Mouse (Mus musculus) testis, adult 2 months (tissue): ENCODE results near the gene Nudcd3. TPM values are rescaled to one million over a fixed set of nuclear protein-coding genes. Genes with fewer than 3 reads are reported as not detected.

Experiments used
- H3K27ac ChIP-seq: fragments of 200-500 bp; 2 replicates; pipeline ENCODE4 v1.5.1; 2012; ENCODE audit warnings: low read depth, low read length; ENCODE audit not compliant: control insufficient read depth, insufficient read depth
- H3K27me3 ChIP-seq: fragments of 200-500 bp; 2 replicates; pipeline ENCODE4 v1.6.1; 2012; ENCODE audit warnings: mild to moderate bottlenecking, low read length, moderate library complexity; ENCODE audit not compliant: control insufficient read depth, insufficient read depth
- H3K36me3 ChIP-seq: fragments of 200-500 bp; 2 replicates; pipeline ENCODE4 v1.6.1; 2012; ENCODE audit warnings: mild to moderate bottlenecking, low read length; ENCODE audit not compliant: control insufficient read depth, insufficient read depth
- H3K4me1 ChIP-seq: fragments of 200-500 bp; 2 replicates; pipeline ENCODE4 v1.6.1; 2012; ENCODE audit warnings: low read length; ENCODE audit not compliant: control insufficient read depth, insufficient read depth
- H3K4me3 ChIP-seq: fragments of 200-500 bp; 2 replicates; pipeline ENCODE4 v1.5.1; 2012; ENCODE audit warnings: low read depth, mild to moderate bottlenecking, low read length, moderate library complexity, mixed read lengths; ENCODE audit not compliant: control insufficient read depth
- CTCF ChIP-seq: fragments of 200-500 bp; IDR thresholded peaks from 2 replicates; pipeline ENCODE4 v1.5.1; 2012; ENCODE audit warnings: low read depth, mild to moderate bottlenecking, inconsistent platforms, low read length, moderate library complexity; ENCODE audit not compliant: control insufficient read depth, insufficient read depth, insufficient replicate concordance
- POLR2A ChIP-seq: fragments of 200-500 bp; IDR thresholded peaks from 2 replicates; pipeline ENCODE4 v1.6.1; 2012; ENCODE audit warnings: low read depth, mild to moderate bottlenecking, inconsistent platforms, low read length, moderate library complexity; ENCODE audit not compliant: control insufficient read depth
- polyA plus RNA-seq: library from polyadenylated mRNA; depleted of rRNA; stranded (reverse); fragments of >200 nt; gene quantifications from 2 replicates; pipeline ENCODE4 v1.2.3, GENCODE M21; 2012

Nudcd3 gene
- polyA plus RNA-seq, 1 experiment = 23.5 TPM

DNA sequence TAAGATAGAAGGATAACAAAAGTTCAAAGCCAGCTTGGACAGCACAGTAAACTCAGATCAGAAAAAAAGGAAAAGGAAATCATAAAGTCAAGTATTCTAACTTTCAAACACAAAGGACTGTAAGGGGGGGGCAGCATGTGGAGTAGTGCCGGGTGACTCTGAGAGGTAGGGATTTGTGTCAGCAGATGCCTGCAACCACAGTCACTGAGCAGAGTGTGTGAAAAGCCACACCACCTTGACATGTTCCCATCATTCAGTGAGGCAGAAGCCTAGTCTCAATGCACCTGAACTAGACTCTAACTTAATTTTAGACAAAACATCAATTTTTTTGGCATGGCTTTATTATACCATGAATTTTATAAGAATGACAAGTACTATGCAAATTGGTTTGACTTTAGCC lies 24.7 kb downstream of the Nudcd3 start:
- no peaks in the 10 kb centered on the region for H3K27me3 ChIP-seq
- H3K4me3 ChIP-seq = no peak overlapping the region
- no peaks in the 10 kb centered on the region for H3K4me1 ChIP-seq
- TF ChIP-seq POLR2A = no peak
- no peak for TF ChIP-seq CTCF
- H3K27ac ChIP-seq = no peak overlapping the region
- no peaks in the 10 kb centered on the region for H3K36me3 ChIP-seq

DNA sequence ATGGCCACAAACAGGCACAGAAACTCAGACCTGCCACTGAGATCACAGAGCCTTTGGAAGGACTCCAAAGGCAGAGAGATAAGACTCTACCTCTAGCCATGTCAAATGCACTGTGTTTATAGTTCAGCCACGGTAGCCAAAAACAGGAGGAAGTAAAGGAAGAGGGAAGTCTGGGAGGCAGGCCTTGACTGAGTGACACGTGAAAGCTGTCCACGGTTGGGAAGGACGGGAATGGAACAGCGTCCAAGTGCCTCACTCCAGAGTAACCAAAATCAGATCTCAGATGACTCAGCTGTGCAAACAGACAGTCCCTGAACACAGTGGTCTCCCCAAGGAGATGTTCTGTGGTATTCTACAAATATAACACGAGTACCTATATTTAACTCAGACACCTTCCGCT lies 25.5 kb downstream of the Nudcd3 start:
- Histone ChIP-seq H3K36me3 (no peaks in the 10 kb centered on the region), H3K4me1 (no peaks in the 10 kb centered on the region), H3K4me3 (no peak overlapping the region), H3K27ac (no peak overlapping the region), H3K27me3 (no peaks in the 10 kb centered on the region)
- TF ChIP-seq CTCF (no peak), POLR2A (no peak)

DNA sequence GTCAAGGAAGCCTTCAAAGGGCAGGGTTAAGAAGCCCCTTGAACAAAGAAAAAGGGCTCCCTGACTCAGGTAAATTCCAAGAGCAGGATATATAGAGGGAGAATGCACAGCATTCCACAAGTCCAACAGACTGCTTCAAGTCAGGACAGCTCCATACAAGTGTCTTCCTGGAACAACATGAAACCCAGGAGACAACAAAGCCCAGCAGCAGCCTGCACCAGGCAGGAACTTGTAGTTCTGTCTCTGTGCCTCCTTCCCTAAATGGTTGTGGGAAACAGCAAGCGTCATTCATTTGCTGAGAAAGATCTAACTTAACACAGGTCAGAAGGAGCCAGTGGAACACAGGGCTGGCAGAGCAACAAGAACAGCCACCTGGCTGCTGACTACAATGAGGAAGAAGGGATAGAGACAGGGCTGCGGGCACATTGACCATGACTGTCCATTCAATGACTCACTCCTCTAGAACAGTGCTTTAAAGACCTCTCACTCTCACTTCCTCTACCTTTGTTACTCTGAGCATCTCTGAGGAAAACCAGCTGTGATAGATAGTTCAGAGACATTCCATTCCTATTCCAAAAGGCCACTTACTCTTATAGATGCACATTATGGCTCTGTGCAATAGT lies 31.1 kb downstream of the Nudcd3 start:
- H3K27me3 ChIP-seq = no peaks in the 10 kb centered on the region
- H3K36me3 ChIP-seq = no peaks in the 10 kb centered on the region
- H3K27ac ChIP-seq = no peak overlapping the region
- no peaks in the 10 kb centered on the region for H3K4me1 ChIP-seq
- TF ChIP-seq CTCF = no peak
- no peak for TF ChIP-seq POLR2A
- no peak overlapping the region for H3K4me3 ChIP-seq

DNA sequence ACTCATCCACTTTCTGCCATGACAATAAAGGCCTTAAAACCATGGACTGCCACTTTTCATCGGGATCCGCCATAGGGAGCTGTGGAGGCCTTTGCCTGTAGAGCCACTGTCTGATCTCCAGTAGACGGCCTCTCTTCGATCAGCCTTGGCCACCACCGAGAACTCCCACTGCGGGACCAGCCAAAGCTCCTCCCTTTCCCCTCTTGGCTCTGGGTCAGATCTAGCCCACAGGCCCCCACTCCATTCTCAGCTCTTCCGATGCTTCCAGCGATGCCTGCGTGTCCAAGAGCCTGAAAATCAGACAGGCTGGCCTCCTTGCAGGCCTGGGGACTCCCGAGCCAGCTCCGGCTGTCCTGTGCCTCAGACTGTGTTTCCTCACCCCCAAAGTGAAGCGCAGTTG lies 33.9 kb downstream of the Nudcd3 start:
- Histone ChIP-seq H3K4me1 (no peaks in the 10 kb centered on the region), H3K36me3 (no peaks in the 10 kb centered on the region), H3K4me3 (no peak overlapping the region), H3K27me3 (no peaks in the 10 kb centered on the region), H3K27ac (no peak overlapping the region)
- TF ChIP-seq POLR2A (no peak), CTCF (no peak)

DNA sequence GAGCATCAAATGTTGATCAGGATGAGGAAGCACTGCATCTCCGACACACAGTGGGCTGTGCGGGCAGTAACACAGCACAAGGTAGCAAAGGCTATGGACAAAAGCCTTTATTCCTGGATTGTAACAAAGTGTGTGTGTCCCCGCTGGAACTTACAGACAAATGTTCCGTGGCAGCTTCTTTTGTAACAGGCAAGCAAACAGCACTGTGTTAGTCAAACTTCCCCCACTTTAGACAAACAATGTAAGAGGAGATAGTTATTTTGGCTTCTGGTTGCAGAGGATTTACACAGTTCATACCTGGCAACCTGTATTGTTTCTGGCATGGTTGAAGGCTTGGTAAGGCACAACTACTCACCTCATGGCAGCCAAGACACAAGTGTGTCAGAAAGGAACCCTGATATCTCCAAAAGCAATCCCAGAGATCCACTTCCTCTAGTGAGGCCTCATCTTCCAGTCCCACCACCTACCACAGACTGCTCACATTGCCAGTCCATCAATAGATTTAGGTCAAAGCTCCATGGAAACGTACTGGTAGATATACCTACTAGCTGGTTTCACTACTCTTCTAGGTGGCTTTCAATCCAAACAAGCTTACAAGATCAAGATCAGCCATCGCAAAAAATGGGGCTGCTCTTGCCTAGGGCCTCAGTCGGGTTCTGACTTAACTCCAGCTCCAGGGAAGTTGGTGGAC lies 34.7 kb downstream of the Nudcd3 start:
- H3K36me3 ChIP-seq = no peaks in the 10 kb centered on the region
- no peaks in the 10 kb centered on the region for H3K27me3 ChIP-seq
- H3K4me1 ChIP-seq = no peaks in the 10 kb centered on the region
- no peak overlapping the region for H3K4me3 ChIP-seq
- no peak overlapping the region; the same call in 1 of the 2 replicates for H3K27ac ChIP-seq
- no peak for TF ChIP-seq POLR2A
- no peak for TF ChIP-seq CTCF

DNA sequence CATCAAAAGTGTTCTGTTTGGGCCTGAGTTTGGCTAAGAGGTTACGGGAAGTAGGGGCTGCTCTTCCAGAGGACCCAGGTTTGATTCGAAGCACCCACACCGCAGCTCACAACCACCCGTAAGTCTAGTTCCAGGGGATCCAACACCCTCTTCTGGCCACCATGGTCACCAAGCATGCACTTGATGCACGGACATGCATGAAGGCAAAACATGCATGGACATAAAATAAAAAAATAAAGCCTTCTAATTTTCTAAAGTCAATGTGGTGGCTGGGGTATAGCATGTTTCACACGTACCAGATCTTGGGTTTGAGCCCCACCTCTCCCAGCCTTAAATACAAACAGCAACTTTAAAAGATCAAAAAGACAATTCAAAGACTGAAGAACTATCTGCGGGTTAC lies 35.4 kb downstream of the Nudcd3 start:
- Histone ChIP-seq H3K4me3 (no peak overlapping the region), H3K27me3 (no peaks in the 10 kb centered on the region), H3K4me1 (no peaks in the 10 kb centered on the region), H3K36me3 (no peaks in the 10 kb centered on the region), H3K27ac (no peak overlapping the region)
- TF ChIP-seq CTCF (no peak), POLR2A (no peak)

DNA sequence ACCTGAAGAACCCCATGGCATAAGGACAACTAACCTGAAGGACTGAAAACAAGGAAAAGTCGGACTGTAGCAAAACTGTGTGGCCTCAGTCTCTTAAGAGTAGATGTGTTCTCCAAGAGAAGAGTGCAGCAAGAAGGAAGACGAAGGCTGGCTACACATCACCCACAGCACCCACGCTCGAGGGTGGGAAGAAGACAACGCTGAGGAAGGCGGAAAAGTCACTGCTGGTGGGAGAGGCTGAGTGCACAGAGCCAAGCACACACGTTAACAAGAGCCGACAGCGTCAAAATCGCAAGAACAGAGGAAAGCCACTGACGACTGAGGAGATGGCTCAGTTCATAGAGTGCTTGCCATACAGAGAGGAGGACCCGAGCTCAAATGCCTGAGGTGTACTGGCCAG lies 36.5 kb downstream of the Nudcd3 start:
- Histone ChIP-seq H3K4me3 (no peak overlapping the region), H3K27ac (no peak overlapping the region), H3K27me3 (no peaks in the 10 kb centered on the region), H3K36me3 (no peaks in the 10 kb centered on the region), H3K4me1 (no peaks in the 10 kb centered on the region)
- TF ChIP-seq POLR2A (no peak), CTCF (no peak)

DNA sequence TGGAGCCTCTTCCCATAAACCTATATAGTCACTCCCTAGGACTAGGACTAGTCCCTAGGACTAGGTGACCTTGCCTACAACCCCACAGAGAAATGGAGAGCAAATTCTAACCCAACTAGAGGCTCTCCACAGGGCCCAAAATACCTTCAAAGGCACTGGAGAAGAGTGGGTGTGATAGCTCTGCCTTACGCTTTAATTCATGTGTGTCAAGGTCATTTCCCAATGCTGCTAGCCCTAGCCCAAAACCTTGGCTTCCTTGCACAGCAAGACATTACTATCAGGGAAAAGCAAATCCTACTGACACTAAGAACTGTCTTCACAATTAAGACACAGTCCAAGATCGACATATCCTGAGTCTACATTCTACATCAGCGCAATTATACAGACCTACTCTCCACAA lies 37.2 kb downstream of the Nudcd3 start:
- Histone ChIP-seq H3K4me3 (no peak overlapping the region), H3K27ac (no peak overlapping the region), H3K36me3 (no peaks in the 10 kb centered on the region), H3K4me1 (no peaks in the 10 kb centered on the region), H3K27me3 (no peaks in the 10 kb centered on the region)
- TF ChIP-seq CTCF = no peak
